Comparison of ENCODE assay signal across 11 mouse cellular contexts in the genomic region with DNA sequence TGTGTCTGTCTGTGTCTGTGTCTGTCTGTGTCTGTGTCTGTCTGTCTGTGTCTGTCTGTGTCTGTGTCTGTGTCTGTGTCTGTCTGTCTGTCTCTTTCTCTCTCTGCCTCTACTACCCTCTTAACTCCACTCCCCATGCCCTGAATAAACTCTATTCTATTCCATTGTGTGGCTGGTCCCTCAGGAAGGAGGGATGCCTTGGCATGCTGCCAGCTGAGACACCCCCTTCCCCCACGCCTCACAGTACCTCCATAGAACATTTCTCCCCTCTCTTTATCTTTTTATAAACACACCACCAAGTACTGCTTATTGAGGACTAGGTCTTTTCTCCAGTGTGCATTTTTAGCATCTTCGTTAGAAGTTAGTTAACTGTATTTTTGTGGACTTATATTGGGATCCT. TPM values are rescaled to one million over a fixed set of nuclear protein-coding genes. Genes with fewer than 3 reads are reported as not detected.
"Had no signal": no experiment of that assay in that cellular context is flagged by ENCODE, and none has a peak within 500 bp of the region (broad histone marks: within the 10 kb centered on the region; RNA-seq: fewer than 3 reads in every experiment).

No protein-coding gene starts in this region.

- DNase-seq: kidney, adult 18-20 months; kidney, adult 9 months; kidney, postnatal 14 days; kidney, postnatal 4 days; liver; lung, adult 18-20 months; lung, postnatal 14 days; thymus, adult 18-20 months; thymus, postnatal 14 days; thymus, postnatal 4 days had no signal

RNA-seq across cellular contexts. Expression of gene Wasf3, which starts 16.4 kb away (rescaled TPM):
- total RNA-seq: megakaryocyte, adult 5-6 weeks had no signal
